Mouse (Mus musculus): Measurements from ENCODE around the gene Gm13285.

- TF ChIP-seq CTCF (IDR thresholded peaks at IDR 0.05; ENCODE audit: low read depth, low read length) (no peak), POLR2A (IDR thresholded peaks at IDR 0.05; ENCODE audit: insufficient read depth, low read length) (no peak)
Observed at GRCm38 (mm10) chr4:88838828-88839227, 39.4 kb downstream of the Gm13285 start.
